Mouse (Mus musculus) heart, adult 2 months (tissue): ENCODE data around the gene Kirrel3.

Experiments used
- CTCF ChIP-seq: fragments of 200-600 bp; IDR thresholded peaks from 2 replicates; pipeline ENCODE4 v1.8.1; 2022; ENCODE audit warnings: antibody characterized with exemption, mild to moderate bottlenecking, moderate library complexity
- POLR2A ChIP-seq: fragments of 200-500 bp; IDR thresholded peaks from 2 replicates; pipeline ENCODE4 v1.6.1; 2011; ENCODE audit warnings: mild to moderate bottlenecking, low read depth, low read length, control low read depth; ENCODE audit not compliant: insufficient read depth

DNA sequence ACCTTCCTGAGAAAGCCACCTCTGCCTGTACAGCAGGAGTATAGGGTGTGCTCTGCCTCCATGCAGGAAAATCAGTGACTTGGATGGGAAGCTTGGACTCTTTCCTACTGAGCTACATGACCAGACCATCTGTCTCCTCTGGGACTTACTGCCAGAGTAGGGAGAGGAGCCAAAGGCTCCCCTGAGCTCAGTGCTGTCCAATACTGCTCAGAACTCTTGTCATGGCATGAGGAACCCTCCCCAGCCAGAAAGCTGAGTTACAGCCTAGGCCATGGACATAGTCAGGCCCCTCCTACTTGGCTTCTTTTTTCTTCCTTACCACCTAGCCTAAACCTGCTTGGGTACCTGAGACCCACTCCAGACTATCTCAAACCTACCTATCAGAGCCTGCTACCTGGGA, 285.7 kb downstream of the Kirrel3 start:
- TF ChIP-seq CTCF (no peak), POLR2A (no peak)
